Mouse (Mus musculus) E14TG2a.4 (cell line): ENCODE data around the gene Opn4.

Experiments used
- H3K27me3 ChIP-seq: 2 replicates; pipeline ENCODE4 v1.6.1; 2014; ENCODE audit warnings: low read length, control low read depth; ENCODE audit not compliant: insufficient read depth
- H3K36me3 ChIP-seq: 2 replicates; pipeline ENCODE4 v1.6.1; 2014; ENCODE audit warnings: low read length, control low read depth; ENCODE audit not compliant: insufficient read depth
- H3K4me1 ChIP-seq: replicated peaks from 2 replicates; pipeline ENCODE4 v1.6.1; 2014; ENCODE audit warnings: low read depth, low read length, control low read depth
- H3K4me3 ChIP-seq: replicated peaks from 2 replicates; pipeline ENCODE4 v1.5.1; 2014; ENCODE audit warnings: mild to moderate bottlenecking, low read length
- H3K9me3 ChIP-seq: 2 replicates; pipeline ENCODE4 v1.6.1; 2014; ENCODE audit warnings: low read length, control low read depth
- CTCF ChIP-seq: conservative IDR thresholded peaks from 2 replicates; pipeline ENCODE4 v1.5.1; 2014; ENCODE audit warnings: low read length
- NANOG ChIP-seq: IDR thresholded peaks from 2 replicates; pipeline ENCODE4 v1.6.1; 2014; ENCODE audit warnings: borderline replicate concordance, low read length, mixed read lengths
- POU5F1 ChIP-seq: IDR thresholded peaks from 2 replicates; pipeline ENCODE4 v1.6.1; 2014; ENCODE audit warnings: low read length, borderline replicate concordance

The Opn4 gene

DNA sequence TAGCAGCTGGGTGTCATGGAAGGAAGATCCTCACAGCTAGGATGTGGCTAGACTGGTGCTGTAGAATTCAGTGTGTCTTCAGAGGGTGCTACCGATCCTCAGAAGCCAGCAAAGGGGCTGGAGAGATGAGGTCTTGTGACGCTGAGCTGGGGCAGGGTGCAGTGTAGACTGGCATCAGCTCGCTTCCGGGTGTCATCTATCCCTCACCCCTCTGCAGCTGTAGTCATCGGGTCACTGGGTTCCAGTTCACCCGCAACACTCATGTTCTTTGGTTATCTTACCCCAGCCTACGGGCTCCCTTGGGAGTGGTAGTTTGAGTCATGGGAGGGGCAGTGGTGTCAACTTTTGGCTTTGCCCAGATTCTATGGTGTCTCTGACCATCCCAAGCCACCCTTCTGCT is 2.0 kb upstream of the Opn4 start:
- no peak for TF ChIP-seq NANOG
- Histone ChIP-seq H3K9me3 (no peaks in the 10 kb centered on the region), H3K36me3 (no peaks in the 10 kb centered on the region), H3K4me1 (peaks cover 7% of the 10 kb centered on the region; the same call in 1 of the 2 replicates), H3K4me3 (no peak overlapping the region), H3K27me3 (peaks cover 11% of the 10 kb centered on the region; the same call in 1 of the 2 replicates)

GRCm38 (mm10) chr14:34595596-34596255 is 4.2 kb downstream of the Opn4 start:
- Histone ChIP-seq H3K9me3 (no peaks in the 10 kb centered on the region), H3K4me1 (peaks cover 25% of the 10 kb centered on the region), H3K4me3 (peak overlapping the region; percentile 49; the same call in 1 of the 2 replicates), H3K36me3 (no peaks in the 10 kb centered on the region), H3K27me3 (peaks cover 19% of the 10 kb centered on the region)
- TF ChIP-seq CTCF = peak; percentile 72
- TF ChIP-seq NANOG = no peak
- TF ChIP-seq POU5F1 = no peak

DNA sequence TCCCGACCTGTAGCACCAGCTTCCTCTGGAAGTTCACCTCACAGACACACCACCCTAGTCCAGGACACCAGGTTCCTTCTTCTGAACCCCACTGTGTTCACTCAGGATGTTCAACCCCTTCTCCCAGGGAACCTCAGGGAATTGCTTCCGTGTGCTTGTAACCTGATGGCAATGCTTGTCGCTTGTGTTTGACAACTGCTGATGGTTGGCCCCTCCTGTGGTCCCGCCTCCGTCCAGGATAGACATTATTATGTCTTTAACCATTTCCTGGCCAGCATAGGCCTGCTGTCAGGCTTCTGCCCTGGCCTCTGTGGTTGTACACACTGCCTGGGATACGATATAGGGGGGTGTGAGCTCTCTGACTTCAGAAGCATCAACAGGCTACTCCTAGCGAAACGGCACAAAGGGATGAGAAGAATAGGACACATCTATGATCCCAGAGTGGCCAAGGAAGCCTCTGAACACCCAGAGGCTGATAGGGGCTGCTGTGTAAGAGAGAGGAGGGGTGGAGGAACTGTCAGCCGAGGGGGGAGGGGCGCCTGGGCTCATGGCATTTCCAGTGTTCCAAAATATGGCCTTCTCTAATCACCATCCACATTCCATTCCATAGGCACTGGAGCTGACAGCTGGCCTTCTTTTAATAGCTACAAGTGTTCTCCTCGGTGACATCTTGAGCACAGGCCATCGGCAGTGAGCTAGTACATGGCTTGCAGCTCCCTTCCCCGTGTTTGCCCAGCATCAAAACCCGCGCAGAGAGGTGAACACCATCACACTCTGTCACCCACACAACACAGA is 8.0 kb downstream of the Opn4 start:
- no peaks in the 10 kb centered on the region for H3K9me3 ChIP-seq
- TF ChIP-seq POU5F1 = no peak
- no peak for TF ChIP-seq NANOG
- TF ChIP-seq CTCF = no peak
- H3K36me3 ChIP-seq = no peaks in the 10 kb centered on the region
- H3K27me3 ChIP-seq = peaks cover 11% of the 10 kb centered on the region
- peaks cover 30% of the 10 kb centered on the region for H3K4me1 ChIP-seq
- peak overlapping the region; percentile 75 for H3K4me3 ChIP-seq

- no peak for TF ChIP-seq NANOG
- no peak for TF ChIP-seq CTCF
- TF ChIP-seq POU5F1 = no peak
- Histone ChIP-seq H3K27me3 (peaks cover 11% of the 10 kb centered on the region), H3K36me3 (no peaks in the 10 kb centered on the region), H3K9me3 (no peaks in the 10 kb centered on the region), H3K4me3 (peak overlapping the region; percentile 75), H3K4me1 (peaks cover 30% of the 10 kb centered on the region)
These were observed 8.9 kb downstream of the Opn4 start for GRCm38 (mm10) chr14:34590743-34591675.

DNA sequence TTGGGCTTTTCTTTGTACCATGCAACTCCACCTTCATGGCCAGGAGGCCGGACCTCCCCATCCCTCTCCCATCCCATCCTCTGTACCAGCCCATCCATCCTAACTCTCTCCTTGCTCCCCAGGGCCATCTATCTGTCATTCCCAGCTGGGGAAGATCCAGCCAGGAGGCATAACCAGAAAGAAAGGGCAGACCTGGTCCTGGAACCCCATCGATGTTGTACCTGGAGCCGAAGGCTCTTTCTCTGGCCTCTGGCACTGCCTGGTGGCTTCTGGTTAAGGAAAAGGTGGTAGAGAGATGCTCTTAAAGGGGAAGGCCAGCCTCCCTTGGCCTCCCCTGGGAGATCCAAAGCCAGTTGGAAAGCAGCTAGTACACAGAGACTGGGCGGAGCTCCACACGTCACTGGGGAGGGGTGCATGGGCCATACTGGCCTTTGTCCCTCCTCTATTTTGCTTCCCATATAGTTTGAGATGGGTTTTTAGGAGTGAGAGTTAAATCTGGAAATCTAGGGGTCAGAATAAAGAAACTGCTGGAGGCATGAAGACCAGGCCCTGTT is 9.8 kb downstream of the Opn4 start:
- Histone ChIP-seq H3K4me1 (peaks cover 23% of the 10 kb centered on the region), H3K9me3 (no peaks in the 10 kb centered on the region), H3K36me3 (no peaks in the 10 kb centered on the region), H3K27me3 (peaks cover 10% of the 10 kb centered on the region), H3K4me3 (no peak overlapping the region)
- no peak for TF ChIP-seq CTCF
- no peak for TF ChIP-seq NANOG
- TF ChIP-seq POU5F1 = no peak

DNA sequence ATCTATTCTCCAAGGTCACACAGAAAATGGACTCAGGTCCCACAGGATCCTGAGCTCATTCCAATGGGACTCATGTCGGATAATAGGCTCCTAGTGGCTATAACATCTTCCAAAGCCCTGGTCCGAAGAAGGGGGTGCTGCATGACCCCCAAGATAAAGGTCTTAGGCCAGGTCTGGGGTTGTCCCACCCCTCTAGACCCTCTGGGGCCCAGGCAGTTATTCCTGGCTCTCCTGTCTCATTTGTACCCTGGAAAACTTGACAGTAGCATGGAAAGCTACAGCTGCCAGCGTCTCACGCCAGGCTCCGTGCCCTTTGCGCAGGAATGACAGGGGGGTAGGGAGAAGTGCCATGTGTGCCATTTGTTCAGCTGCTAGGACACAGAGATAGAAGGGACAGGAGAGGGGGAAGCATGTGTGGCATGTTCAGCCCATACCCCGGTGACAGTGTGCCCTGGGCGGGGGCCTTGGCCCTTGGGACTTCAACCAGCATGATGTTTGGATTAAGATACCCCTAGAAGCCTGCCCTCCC is 10.7 kb downstream of the Opn4 start:
- H3K27me3 ChIP-seq = 0 out of 2 replicates have a peak, but pooled peaks cover 3% of the 10 kb centered on the region
- H3K36me3 ChIP-seq = no peaks in the 10 kb centered on the region
- H3K4me3 ChIP-seq = no peak overlapping the region
- TF ChIP-seq CTCF (no peak), NANOG (no peak)
- H3K9me3 ChIP-seq = no peaks in the 10 kb centered on the region
- peaks cover 21% of the 10 kb centered on the region for H3K4me1 ChIP-seq

- Histone ChIP-seq H3K4me3 (no peak within 1 kb of the TSS), H3K4me1 (peaks cover 21% of the 10 kb centered on the region), H3K36me3 (no peaks in the 10 kb centered on the region), H3K27me3 (0 out of 2 replicates have a peak, but pooled peaks cover 3% of the 10 kb centered on the region), H3K9me3 (no peaks in the 10 kb centered on the region)
- TF ChIP-seq NANOG (no peak), POU5F1 (no peak), CTCF (no peak)
These were observed 11.4 kb downstream of the Opn4 start, which contains the start of gene Ldb3 for GRCm38 (mm10) chr14:34588498-34588897. Ldb3 (minus strand) TSS chr14:34588682.

DNA sequence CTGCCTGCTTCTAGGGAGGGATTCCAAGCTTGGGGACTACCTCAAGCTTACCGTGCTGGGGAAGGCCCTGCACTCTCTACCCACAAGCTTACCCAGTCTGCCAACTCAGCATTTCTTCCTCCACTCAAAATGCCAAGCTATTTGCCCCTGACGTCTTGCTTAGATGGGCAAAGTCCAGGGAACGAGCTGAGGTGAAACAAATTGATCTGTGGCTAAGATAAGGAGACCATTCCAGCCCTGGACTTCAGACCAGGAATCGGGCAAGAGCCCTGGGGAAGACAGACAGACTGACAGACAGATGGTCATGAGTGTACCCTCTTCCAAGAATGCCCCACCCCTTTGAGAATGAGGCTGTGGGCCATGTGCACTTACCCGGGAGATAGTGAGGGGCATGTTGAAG is 11.9 kb downstream of the Opn4 start:
- H3K4me3 ChIP-seq = no peak overlapping the region
- H3K27me3 ChIP-seq = 0 out of 2 replicates have a peak, but pooled peaks cover 3% of the 10 kb centered on the region
- no peaks in the 10 kb centered on the region for H3K36me3 ChIP-seq
- no peak for TF ChIP-seq CTCF
- no peak for TF ChIP-seq POU5F1
- TF ChIP-seq NANOG = no peak
- no peaks in the 10 kb centered on the region for H3K9me3 ChIP-seq
- H3K4me1 ChIP-seq = peaks cover 21% of the 10 kb centered on the region
